Mouse (Mus musculus) embryo, embryonic 11.5 days (tissue): Measurements from ENCODE around the gene Tctn1.

Experiments used
- DNase-seq: peaks from one replicate; pipeline ENCODE4 v3.0.0-alpha.2; 2012; ENCODE audit warnings: low read depth, low spot score

The Tctn1 gene

DNA sequence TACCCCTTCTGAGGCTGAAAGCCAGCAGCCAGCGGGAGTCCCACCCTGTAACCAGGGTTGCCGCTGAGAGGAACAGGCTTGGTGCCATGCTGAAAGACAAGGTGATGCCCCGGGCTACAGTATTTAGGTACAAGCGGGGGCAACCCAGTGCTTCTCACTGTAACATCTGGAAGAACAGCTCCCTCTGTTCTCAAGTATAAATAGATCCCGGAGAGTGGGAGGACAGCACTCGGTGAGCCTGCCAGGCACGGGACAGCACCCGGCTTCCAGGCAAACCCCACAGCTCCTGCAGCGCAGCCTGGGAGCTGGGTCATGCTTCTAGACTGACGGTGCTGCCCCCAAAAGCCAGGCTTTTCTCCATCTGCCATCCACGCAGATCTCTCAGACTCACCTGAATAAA, 16.7 kb downstream of the Tctn1 start:
- no peak for DNase-seq

GRCm38 (mm10) chr5:122246547-122247167, 17.6 kb downstream of the Tctn1 start:
- no peak for DNase-seq

DNA sequence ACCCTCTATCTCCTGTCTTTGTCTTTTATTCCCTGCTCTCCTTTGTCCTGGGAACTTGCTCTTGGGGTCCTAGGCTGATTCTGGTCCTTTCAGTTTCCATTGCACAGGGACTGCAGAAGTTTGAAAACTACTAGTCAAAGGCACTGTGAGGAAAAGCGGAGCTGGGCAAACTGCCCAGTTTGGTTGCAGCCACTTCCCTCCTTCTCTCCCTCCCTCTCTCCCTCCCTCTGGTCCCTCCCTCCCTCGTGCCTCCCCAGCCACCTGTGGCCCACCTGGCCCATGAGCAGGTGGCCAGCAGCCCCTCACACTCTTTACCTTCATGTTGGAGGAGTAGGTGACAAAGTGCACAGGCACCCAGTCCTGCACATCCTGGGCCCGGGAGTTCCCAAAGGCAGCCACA, 19.1 kb downstream of the Tctn1 start:
- no peak for DNase-seq

DNA sequence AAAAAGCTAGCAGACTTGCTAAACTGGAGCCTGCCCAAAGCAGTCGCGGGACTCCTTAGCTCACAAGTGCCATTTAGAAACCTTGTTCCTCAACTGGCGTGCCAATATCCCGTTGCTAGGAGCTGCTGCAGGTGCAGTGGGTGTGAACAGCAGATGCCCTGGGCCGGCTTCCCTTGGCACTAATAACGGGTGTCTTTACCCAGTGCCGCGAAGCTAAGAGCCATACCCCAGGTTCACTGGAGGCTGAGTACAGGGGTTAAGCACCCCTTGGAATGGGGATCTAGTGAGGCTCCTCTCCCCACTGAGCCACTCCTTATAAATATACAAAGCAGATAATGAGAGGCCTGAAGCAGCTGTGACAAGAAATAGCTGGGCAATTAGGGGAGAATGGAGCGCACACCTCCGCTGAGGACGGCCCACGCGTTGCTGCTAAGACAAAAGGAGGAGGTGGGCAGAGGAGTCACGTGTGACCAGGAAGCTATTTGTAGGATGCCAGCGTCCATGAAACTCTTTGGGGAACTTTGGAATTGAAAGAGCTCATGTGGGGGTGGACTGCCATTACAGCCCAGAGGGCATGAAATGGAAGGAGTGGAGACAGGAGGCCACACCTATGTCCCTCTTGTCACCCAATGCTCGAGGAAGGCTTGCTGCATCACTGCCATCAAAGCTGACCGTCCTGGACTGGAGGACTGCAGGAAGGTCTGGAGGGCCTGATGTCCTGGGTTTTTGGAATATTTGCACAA, 20.3 kb downstream of the Tctn1 start:
- DNase-seq = no peak

DNA sequence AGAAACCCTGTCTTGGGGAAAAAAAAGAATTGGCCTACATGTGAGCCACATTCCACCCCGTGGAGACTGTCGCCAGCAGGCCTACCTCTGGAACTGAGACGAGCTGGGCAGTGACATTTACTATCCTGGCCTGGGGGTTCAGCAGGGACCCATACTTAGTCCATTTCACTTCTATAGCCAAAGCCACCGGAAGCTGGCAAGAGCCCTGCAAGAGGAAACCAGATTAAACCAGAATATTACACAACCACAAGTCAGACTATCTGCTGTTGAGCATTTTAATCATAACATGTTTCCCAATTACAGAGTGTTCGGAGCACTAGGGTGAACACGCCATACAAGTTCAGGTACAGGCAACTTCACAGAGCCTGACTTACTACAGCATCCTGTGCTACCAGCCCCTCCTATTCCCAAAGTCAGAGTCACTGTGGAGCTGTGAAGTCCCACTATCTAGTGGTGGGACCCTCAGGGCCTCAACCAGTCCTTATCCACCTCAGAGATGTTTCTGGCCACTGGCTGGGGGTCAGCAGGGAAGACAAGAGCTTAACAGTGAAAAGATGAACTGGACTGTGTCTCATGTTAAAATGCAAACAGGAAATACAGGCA, 21.6 kb downstream of the Tctn1 start:
- DNase-seq = no peak

GRCm38 (mm10) chr5:122240989-122241388, 23.3 kb downstream of the Tctn1 start:
- DNase-seq = no peak

DNA sequence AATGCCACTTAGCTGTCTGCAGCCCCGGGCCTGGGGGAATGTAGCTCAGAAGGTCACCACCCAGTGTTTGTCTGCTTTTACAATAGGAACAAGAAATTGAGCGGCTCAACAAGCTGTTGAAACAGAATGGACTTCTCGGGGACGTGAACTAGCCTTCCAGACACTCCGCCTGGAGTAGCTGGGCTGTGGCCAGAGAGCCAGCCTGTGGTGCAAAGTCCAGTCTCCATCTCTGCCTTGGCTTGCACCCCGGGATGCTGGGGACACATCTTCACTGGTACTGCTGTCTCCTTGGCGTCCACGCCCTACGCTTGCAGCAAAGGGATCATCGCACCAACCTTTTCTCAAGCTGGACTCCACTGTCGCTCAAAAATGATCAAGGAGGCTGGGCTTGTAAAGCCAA, 23.7 kb downstream of the Tctn1 start:
- no peak for DNase-seq

DNA sequence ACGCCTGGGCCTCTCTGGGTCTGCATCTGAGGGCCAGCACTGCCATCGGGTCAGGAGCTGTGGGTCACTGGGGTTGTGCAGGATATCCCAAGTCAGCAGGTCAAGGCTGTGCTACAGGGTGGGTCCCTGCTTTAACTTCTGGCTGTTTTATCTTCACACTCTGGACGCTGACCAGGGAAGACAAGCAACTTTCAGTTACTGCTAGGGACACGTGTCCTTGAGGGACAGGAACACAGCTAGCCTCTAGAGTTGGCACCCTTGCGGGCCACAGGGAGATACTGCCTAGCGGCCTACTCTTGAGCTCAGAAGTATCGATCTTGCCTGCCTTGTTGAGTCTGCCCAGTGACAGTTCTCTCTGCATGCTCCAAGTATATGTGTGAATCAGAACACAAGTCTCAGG, 24.6 kb downstream of the Tctn1 start:
- no peak for DNase-seq

DNA sequence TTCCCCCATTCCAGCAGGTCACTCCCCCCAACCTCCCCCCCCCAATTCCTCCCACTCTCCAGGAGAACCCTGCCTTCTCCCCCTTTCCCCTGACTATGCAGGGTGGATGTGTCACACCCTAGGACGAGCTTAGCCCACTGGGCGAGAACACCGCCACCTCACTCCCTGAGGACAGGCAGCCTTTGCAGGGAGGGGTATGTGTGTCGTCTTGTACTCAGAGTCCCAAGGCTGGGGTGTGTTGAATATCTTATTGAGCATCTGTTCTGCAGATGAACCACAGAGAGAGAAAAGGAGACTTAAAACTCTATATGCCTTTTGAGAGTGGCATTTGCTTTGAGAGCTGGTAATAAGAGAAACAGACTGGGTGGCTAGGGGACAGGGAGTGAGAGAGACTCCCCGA, 27.1 kb downstream of the Tctn1 start:
- no peak for DNase-seq

- no peak for DNase-seq
These were observed 28.9 kb downstream of the Tctn1 start for GRCm38 (mm10) chr5:122235196-122235836.

DNA sequence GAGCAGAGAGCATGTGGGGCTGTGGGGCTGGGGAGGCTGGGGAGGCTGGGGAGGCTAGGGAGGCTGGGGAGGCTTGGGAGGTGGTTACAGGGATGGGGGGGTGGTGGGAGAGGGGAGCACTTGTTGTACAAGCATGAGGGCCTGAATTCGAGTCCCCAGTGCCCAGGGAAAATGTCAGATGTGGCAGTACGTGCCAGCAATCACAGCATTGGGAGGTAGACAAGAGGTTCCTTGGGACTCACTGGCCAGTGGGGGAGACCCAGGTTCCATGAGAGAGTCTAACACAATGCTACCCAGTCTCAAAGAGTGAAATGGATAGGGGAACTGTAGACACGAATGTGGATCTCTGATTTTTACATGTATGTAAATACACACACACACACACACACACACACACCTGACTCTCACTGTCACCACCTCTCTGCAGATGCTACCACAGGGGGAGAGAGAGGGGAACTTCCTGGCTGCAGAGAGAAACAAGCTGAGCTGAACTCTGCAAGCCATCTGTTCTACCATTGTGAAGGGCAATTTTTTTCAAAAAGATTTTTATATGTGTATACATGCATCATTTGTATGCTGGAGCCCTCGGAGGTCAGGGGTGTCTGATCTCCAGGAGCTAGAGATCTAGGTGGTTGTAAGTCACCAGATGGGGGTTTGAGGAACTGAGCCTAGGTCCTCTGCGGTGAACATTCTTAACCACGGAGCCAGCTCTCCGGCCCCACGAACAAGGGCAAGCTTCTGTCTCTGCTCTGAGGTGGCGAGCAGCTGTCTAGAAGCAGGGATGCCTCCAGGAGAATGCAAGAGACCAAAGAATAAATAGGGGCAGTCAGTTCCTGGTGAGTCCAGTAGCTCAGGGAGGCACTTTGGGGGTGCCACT, 29.7 kb downstream of the Tctn1 start:
- no peak for DNase-seq

- DNase-seq = no peak
These were observed 30.6 kb downstream of the Tctn1 start for GRCm38 (mm10) chr5:122233695-122234094.

GRCm38 (mm10) chr5:122233077-122233581, 31.1 kb downstream of the Tctn1 start:
- no peak for DNase-seq

DNA sequence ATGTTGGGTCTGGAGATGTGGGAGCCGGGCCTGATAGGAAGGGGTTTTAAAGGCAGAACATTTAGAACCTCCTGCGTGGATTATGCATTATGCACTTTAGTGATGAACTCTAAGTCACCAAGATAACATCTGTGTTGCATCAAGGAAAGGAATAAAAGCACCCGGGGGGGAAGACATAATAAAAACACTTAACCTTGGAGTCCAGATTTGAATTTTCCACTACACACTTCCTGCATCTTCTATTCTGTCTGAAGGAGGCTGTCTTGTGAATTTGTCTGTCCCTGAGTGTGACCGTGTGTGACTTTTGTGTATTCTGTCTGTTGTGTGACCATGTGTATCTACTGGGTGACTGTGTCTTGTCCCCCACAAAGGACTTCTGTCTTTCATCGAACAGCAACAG, 32.3 kb downstream of the Tctn1 start:
- DNase-seq = no peak

GRCm38 (mm10) chr5:122231431-122231830, 32.8 kb downstream of the Tctn1 start:
- no peak for DNase-seq

DNA sequence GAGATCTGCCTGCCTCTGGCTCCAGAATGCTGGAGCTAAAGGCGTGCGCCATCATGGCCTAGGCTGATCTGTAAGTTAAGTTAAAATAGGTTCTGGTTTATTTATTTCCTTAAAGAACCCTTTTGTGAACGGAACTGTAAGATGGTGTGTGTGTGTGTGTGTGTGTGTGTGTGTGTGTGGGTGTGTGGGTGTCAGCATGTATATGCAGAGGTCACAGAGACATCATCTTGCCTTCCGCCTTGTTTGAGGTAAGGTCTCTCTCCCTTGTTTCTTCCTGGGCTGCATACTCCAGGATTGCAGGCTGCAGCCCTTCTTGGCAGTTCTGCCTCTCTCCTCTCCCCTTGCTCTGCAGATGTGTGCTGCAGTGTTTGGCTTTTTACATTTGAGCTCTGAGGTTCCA, 33.4 kb downstream of the Tctn1 start:
- no peak for DNase-seq

GRCm38 (mm10) chr5:122228772-122229171, 35.5 kb downstream of the Tctn1 start:
- no peak for DNase-seq

- no peak for DNase-seq
These were observed 35.9 kb downstream of the Tctn1 start for GRCm38 (mm10) chr5:122228271-122228765.

GRCm38 (mm10) chr5:122224291-122224690, 40.0 kb downstream of the Tctn1 start:
- DNase-seq = no peak

- DNase-seq = no peak
These were observed 43.2 kb downstream of the Tctn1 start for GRCm38 (mm10) chr5:122221085-122221484.
